In genomic region chr2:155050504-155051236, GRCm38 (mm10) we compare ENCODE assay signal across 8 mouse cellular contexts. TPM values are rescaled to one million over a fixed set of nuclear protein-coding genes. Genes with fewer than 3 reads are reported as not detected.
DNase-seq lines count a peak whose midpoint lies in the region; ATAC-seq lines count a peak whose summit lies in the region.

No protein-coding gene starts in this region.

- H3K9me3 ChIP-seq in forebrain, embryonic 10.5 days = no peaks in the 10 kb centered on the region
- H3K9me3 ChIP-seq in heart, embryonic 16.5 days (replicated peaks; ENCODE audit: control insufficient read depth, low read length) = no peaks in the 10 kb centered on the region
- H3K9me3 ChIP-seq in liver, embryonic 15.5 days (replicated peaks) = no peaks in the 10 kb centered on the region
- no peaks in the 10 kb centered on the region for H3K9me3 ChIP-seq in neural tube, embryonic 12.5 days

- ATAC-seq in CD4-positive, CD25-positive, alpha-beta regulatory T cell, adult 4 months = peak; percentile 90
- ATAC-seq in heart, embryonic 16.5 days (replicated peaks; ENCODE audit: extremely low read depth, insufficient read depth, low FRiP score) = peak; percentile 93
- ATAC-seq in liver, embryonic 15.5 days (ENCODE audit: insufficient read depth) = peak; percentile 87
- ATAC-seq in neural tube, embryonic 12.5 days (ENCODE audit: low FRiP score, low read depth) = peak; percentile 95

- H3K9ac ChIP-seq in heart, embryonic 16.5 days (ENCODE audit: low read length) = peak overlapping the region; percentile 85
- H3K9ac ChIP-seq in liver, embryonic 15.5 days = peak overlapping the region; percentile 69
- peak overlapping the region; percentile 64 for H3K9ac ChIP-seq in neural tube, embryonic 12.5 days

- DNase-seq in c-Kit-negative CD71-positive TER-119-positive erythroid progenitor cells, embryonic 14.5 days (ENCODE audit: low read depth, low spot score) = peak; percentile 96
- peak; percentile 97 for DNase-seq in forebrain, embryonic 10.5 days (ENCODE audit: extremely low spot score, low spot score)
- peak; percentile 95 to 98 for DNase-seq in kidney, postnatal 36 days
- DNase-seq in telencephalon, adult 2 months (ENCODE audit: low read depth, low spot score) = peak; percentile 84

- no peaks in the 10 kb centered on the region for H3K36me3 ChIP-seq in forebrain, embryonic 10.5 days (replicated peaks)
- no peaks in the 10 kb centered on the region for H3K36me3 ChIP-seq in heart, embryonic 16.5 days (ENCODE audit: control insufficient read depth, insufficient read depth)
- H3K36me3 ChIP-seq in liver, embryonic 15.5 days (replicated peaks) = no peaks in the 10 kb centered on the region
- no peaks in the 10 kb centered on the region for H3K36me3 ChIP-seq in neural tube, embryonic 12.5 days

- peaks cover 28% of the 10 kb centered on the region for H3K4me1 ChIP-seq in forebrain, embryonic 10.5 days
- H3K4me1 ChIP-seq in heart, embryonic 16.5 days (ENCODE audit: control insufficient read depth, insufficient read depth, low read length) = peaks cover 11% of the 10 kb centered on the region
- peaks cover 26% of the 10 kb centered on the region for H3K4me1 ChIP-seq in liver, embryonic 15.5 days (replicated peaks)
- H3K4me1 ChIP-seq in neural tube, embryonic 12.5 days = peaks cover 7% of the 10 kb centered on the region

- H3K4me3 ChIP-seq in forebrain, embryonic 10.5 days = peak overlapping the region; percentile 66
- peak overlapping the region; percentile 63 for H3K4me3 ChIP-seq in heart, embryonic 16.5 days (ENCODE audit: low read length)
- peak overlapping the region; percentile 59 for H3K4me3 ChIP-seq in liver, embryonic 15.5 days (replicated peaks)
- H3K4me3 ChIP-seq in neural tube, embryonic 12.5 days = peak overlapping the region; percentile 44

- peak overlapping the region; percentile 99 for H3K4me2 ChIP-seq in heart, embryonic 16.5 days (ENCODE audit: low read depth, low read length)
- peak overlapping the region; percentile 93 for H3K4me2 ChIP-seq in liver, embryonic 15.5 days
- peak overlapping the region; percentile 67 for H3K4me2 ChIP-seq in neural tube, embryonic 12.5 days (replicated peaks)

- WGBS in forebrain, embryonic 10.5 days = under 1% methylated on average over 45 of the region's 45 CpGs
- WGBS in heart, embryonic 16.5 days = 1% methylated on average over 45 of the region's 45 CpGs
- WGBS in liver, embryonic 15.5 days (ENCODE audit: insufficient replicate concordance) = under 1% methylated on average over 45 of the region's 45 CpGs
- WGBS in neural tube, embryonic 12.5 days = under 1% methylated on average over 45 of the region's 45 CpGs

- peak overlapping the region; percentile 95 for H3K27ac ChIP-seq in forebrain, embryonic 10.5 days
- H3K27ac ChIP-seq in heart, embryonic 16.5 days (ENCODE audit: low read length) = peak overlapping the region; percentile 82
- H3K27ac ChIP-seq in liver, embryonic 15.5 days (replicated peaks) = peak overlapping the region; percentile 58
- H3K27ac ChIP-seq in neural tube, embryonic 12.5 days = peak overlapping the region; percentile 60

- no peaks in the 10 kb centered on the region for H3K27me3 ChIP-seq in forebrain, embryonic 10.5 days (ENCODE audit: poor library complexity, severe bottlenecking)
- no peaks in the 10 kb centered on the region for H3K27me3 ChIP-seq in heart, embryonic 16.5 days (ENCODE audit: control insufficient read depth, insufficient read depth, low read length)
- H3K27me3 ChIP-seq in liver, embryonic 15.5 days = no peaks in the 10 kb centered on the region
- no peaks in the 10 kb centered on the region for H3K27me3 ChIP-seq in neural tube, embryonic 12.5 days (replicated peaks)

RNA-seq across cellular contexts. Expression of gene Ahcy, which starts 23.6 kb away (rescaled TPM):
- 10 to 100 TPM; 23.7 to 49.5 TPM for polyA plus RNA-seq in CD4-positive, CD25-positive, alpha-beta regulatory T cell, adult 4 months (2017; shearing (Covaris generic))
- 114 TPM in 2 replicates for polyA plus RNA-seq in forebrain, embryonic 10.5 days (2016; fragmentation: Nextera tagmentation; extraction: Ambion mirVana)
- 39.3 and 42.7 TPM in 2 replicates for polyA plus RNA-seq in heart, embryonic 16.5 days (2015; fragmentation: Nextera tagmentation; extraction: Ambion mirVana)
- 63.1 and 74.4 TPM in 2 replicates for polyA plus RNA-seq in liver, embryonic 15.5 days (2015; fragmentation: Nextera tagmentation; extraction: Ambion mirVana)
- polyA plus RNA-seq in neural tube, embryonic 12.5 days (2016; fragmentation: Nextera tagmentation; extraction: Ambion mirVana) = 48.5 and 49.3 TPM in 2 replicates

RNA-seq across cellular contexts. Expression of gene Gm14226, which starts 32.6 kb away (rescaled TPM):
- polyA plus RNA-seq in CD4-positive, CD25-positive, alpha-beta regulatory T cell, adult 4 months (2017; shearing (Covaris generic)) = not detected
- 0.06 and 0.20 TPM in 2 replicates for polyA plus RNA-seq in forebrain, embryonic 10.5 days (2016; fragmentation: Nextera tagmentation; extraction: Ambion mirVana)
- polyA plus RNA-seq in heart, embryonic 16.5 days (2015; fragmentation: Nextera tagmentation; extraction: Ambion mirVana) = 0.24 and 0.36 TPM in 2 replicates
- 0.25 and 0.32 TPM in 2 replicates for polyA plus RNA-seq in liver, embryonic 15.5 days (2015; fragmentation: Nextera tagmentation; extraction: Ambion mirVana)
- polyA plus RNA-seq in neural tube, embryonic 12.5 days (2016; fragmentation: Nextera tagmentation; extraction: Ambion mirVana) = 0.50 and 0.52 TPM in 2 replicates

Comparison
In these comparisons a context has a peak if more than half of its experiments do, and no peak if none do; other contexts are left out.
1. Peak in every context shown above with its lines: DNase-seq, ATAC-seq, H3K4me3 ChIP-seq and H3K27ac ChIP-seq.